Mouse (Mus musculus): Measurements from ENCODE around the gene R3hdm1. TPM values are rescaled to one million over a fixed set of nuclear protein-coding genes. Genes with fewer than 3 reads are reported as not detected.

R3hdm1 gene
- polyA plus RNA-seq, 1 experiment from 2014 or later = 22.6 TPM

DNA sequence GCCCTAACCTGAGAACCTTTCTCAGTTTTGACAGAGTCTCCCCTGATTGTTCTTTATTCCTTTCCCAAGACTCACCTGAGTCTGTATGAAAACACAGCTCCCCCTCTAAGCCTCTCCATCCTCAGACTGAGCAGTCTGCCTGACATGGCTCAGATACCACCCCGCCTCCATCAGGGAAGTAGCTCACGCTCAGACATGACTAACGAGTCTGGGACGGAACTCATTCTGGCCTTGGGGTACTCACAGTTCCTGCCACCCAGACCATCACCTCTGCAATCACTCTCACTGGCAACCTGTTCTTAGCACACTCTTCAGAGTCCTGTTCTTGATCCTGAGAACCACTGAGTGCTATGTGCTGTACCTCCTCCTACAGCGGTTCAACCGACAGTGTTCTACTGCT lies 38.4 kb upstream of the R3hdm1 start:
- DNase-seq = no peak
- Histone ChIP-seq H3K27me3 (ENCODE audit: insufficient read depth, low read length) (no peaks in the 10 kb centered on the region), H3K27ac (ENCODE audit: low read depth) (no peak overlapping the region), H3K4me3 (ENCODE audit: low read depth, low read length) (no peak overlapping the region), H3K9me3 (ENCODE audit: low read length) (no peaks in the 10 kb centered on the region), H3K4me2 (ENCODE audit: low read depth, low read length) (no peak overlapping the region), H3K4me1 (ENCODE audit: insufficient read depth) (peaks cover 6% of the 10 kb centered on the region; the same call in 1 of the 2 replicates), H3K9ac (replicated peaks) (no peak overlapping the region), H3K36me3 (replicated peaks; ENCODE audit: insufficient read depth, low read length) (no peaks in the 10 kb centered on the region)
- ATAC-seq = no peak
- WGBS (ENCODE audit: insufficient replicate concordance) = 86% methylated on average over 6 of the region's 6 CpGs
- TF ChIP-seq CTCF (IDR thresholded peaks at IDR 0.05; ENCODE audit: low read depth) (no peak), EP300 (IDR thresholded peaks at IDR 0.05; ENCODE audit: low read depth) (no peak)

DNA sequence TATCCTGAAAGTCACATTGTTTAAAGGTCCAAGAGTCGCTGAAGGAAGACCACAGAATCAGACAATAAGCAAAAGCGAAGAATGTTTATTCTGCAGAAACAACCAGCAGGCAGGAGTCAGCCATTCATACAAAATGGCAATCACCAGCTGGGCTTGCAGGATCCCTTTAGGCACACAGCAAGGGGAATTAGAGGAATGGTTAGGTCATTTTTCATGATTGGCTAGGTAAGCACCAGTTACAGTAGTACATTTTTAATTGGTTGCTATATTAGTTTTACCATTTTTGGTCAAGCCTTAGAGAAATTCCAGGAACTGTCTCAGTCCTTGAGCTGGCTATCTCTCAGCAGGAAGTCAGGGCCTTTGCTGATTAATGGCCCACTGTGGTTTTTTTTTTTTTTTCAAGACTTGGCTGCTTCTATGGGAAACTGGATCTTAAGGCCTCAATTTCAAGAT lies 34.1 kb upstream of the R3hdm1 start:
- WGBS (ENCODE audit: insufficient replicate concordance) = 40% methylated on average over 2 of the region's 2 CpGs
- H3K9me3 ChIP-seq (ENCODE audit: low read length) = no peaks in the 10 kb centered on the region
- peaks cover 6% of the 10 kb centered on the region; the same call in 1 of the 2 replicates for H3K4me1 ChIP-seq (ENCODE audit: insufficient read depth)
- no peak for DNase-seq
- H3K27me3 ChIP-seq (ENCODE audit: insufficient read depth, low read length) = no peaks in the 10 kb centered on the region
- no peak overlapping the region for H3K4me3 ChIP-seq (ENCODE audit: low read depth, low read length)
- H3K27ac ChIP-seq (ENCODE audit: low read depth) = no peak overlapping the region
- H3K4me2 ChIP-seq (ENCODE audit: low read depth, low read length) = no peak overlapping the region
- H3K9ac ChIP-seq (replicated peaks) = no peak overlapping the region
- H3K36me3 ChIP-seq (replicated peaks; ENCODE audit: insufficient read depth, low read length) = no peaks in the 10 kb centered on the region
- TF ChIP-seq CTCF (IDR thresholded peaks at IDR 0.05; ENCODE audit: low read depth) (no peak), EP300 (IDR thresholded peaks at IDR 0.05; ENCODE audit: low read depth) (peak; percentile 73)
- peak; percentile 67 for ATAC-seq

DNA sequence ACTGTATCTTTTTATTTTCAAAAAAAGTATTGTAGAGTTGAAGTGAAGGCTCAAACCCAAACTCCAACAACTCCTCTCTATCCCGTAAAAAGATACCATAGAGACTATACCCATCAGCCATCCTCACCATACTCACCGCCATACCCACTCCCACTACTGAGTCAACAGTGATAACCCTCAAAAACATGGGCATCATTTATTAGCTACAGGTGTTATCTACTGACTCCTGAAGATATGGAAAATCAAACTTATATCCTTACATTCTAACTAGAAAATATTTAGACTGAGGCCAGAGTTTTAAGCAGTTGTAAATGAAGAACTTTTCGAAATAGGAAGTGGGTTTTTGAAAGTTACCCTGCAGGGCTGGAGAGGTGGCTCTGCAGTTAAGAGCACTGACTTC lies 33.1 kb upstream of the R3hdm1 start:
- Histone ChIP-seq H3K9me3 (ENCODE audit: low read length) (no peaks in the 10 kb centered on the region), H3K4me1 (ENCODE audit: insufficient read depth) (peaks cover 6% of the 10 kb centered on the region; the same call in 1 of the 2 replicates), H3K4me2 (ENCODE audit: low read depth, low read length) (no peak overlapping the region), H3K27me3 (ENCODE audit: insufficient read depth, low read length) (no peaks in the 10 kb centered on the region), H3K36me3 (replicated peaks; ENCODE audit: insufficient read depth, low read length) (no peaks in the 10 kb centered on the region), H3K27ac (ENCODE audit: low read depth) (no peak overlapping the region), H3K9ac (replicated peaks) (no peak overlapping the region), H3K4me3 (ENCODE audit: low read depth, low read length) (no peak overlapping the region)
- 88% methylated on average over 3 of the region's 3 CpGs for WGBS (ENCODE audit: insufficient replicate concordance)
- ATAC-seq (no peak), DNase-seq (no peak)
- TF ChIP-seq EP300 (IDR thresholded peaks at IDR 0.05; ENCODE audit: low read depth) (no peak), CTCF (IDR thresholded peaks at IDR 0.05; ENCODE audit: low read depth) (no peak)

DNA sequence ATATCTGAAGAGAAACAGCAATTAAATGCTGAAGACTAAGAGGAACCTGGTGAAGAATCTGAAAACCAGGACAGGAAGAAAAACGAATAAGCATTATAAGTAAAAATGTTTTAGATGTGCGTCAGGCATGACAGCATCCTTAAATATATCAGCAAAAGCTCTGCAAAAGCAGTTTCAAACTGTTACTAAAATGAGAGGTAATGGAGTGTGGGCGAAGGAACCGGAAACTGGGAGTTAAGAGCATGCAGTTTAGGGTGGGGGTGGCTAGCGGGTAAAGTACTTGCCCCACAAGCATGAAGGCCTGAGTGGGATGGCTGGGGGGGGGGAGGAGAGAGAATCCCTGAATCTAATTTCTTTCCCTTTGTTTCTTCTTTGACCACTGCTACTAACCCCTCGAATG lies 30.1 kb upstream of the R3hdm1 start:
- Histone ChIP-seq H3K9me3 (ENCODE audit: low read length) (no peaks in the 10 kb centered on the region), H3K4me3 (ENCODE audit: low read depth, low read length) (no peak overlapping the region), H3K9ac (replicated peaks) (no peak overlapping the region), H3K27me3 (ENCODE audit: insufficient read depth, low read length) (no peaks in the 10 kb centered on the region), H3K36me3 (replicated peaks; ENCODE audit: insufficient read depth, low read length) (no peaks in the 10 kb centered on the region), H3K4me2 (ENCODE audit: low read depth, low read length) (no peak overlapping the region), H3K27ac (ENCODE audit: low read depth) (no peak overlapping the region), H3K4me1 (ENCODE audit: insufficient read depth) (peaks cover 6% of the 10 kb centered on the region; the same call in 1 of the 2 replicates)
- WGBS (ENCODE audit: insufficient replicate concordance) = 93% methylated on average over 6 of the region's 6 CpGs
- DNase-seq (no peak), ATAC-seq (no peak)
- TF ChIP-seq EP300 (IDR thresholded peaks at IDR 0.05; ENCODE audit: low read depth) (no peak), CTCF (IDR thresholded peaks at IDR 0.05; ENCODE audit: low read depth) (no peak)

DNA sequence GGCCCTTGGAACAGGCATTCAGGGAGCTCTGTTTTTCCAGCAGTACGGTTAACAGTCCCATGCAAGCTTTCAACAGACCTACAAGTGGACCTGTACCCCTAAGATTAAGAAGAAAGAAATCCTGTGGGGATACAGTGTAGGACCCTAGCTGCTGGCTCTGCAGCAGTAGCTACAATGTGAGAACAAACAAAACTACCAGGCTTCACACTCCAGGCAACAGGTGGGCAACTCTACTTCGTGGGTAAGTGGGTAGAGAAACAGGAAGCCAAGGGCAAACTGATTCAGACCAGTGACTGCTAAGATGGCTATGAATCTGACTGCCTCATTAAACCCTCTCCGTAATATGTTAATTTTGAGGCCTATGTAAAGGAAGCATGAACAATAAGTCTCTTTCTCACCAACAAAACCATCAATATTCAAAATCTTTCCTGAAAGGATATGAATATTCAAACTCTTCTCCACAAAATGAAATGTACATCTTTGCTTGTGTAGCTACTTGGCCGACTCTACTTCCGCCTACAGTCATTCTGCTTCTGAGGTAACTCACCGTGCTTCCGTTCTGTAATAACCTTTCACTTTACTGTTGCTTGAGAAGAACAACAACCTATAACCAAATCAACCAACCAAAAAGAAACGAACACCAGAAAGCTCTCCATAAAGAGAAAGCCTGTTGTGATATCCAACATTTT lies 26.2 kb upstream of the R3hdm1 start:
- TF ChIP-seq EP300 (IDR thresholded peaks at IDR 0.05; ENCODE audit: low read depth) = no peak
- TF ChIP-seq CTCF (IDR thresholded peaks at IDR 0.05; ENCODE audit: low read depth) = no peak
- H3K9ac ChIP-seq (replicated peaks) = no peak overlapping the region

DNA sequence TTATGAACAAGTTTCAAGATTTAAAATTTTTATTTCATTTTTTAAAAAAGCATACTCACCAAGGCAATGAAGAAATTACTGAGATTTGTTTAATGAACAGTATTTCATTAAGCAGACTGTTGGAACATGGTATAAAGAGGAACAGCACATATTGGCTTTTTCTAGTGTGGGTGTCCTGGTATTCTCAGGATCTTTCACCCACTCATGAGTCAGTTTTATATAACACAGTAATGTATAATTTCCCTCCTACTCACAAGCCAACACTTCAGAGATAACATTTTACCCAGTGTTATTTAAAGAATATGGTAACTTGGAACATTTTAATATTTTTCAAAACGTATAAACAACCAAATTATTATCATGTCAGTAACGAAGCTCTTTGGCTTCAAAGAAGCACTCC lies 25.3 kb upstream of the R3hdm1 start:
- no peak overlapping the region for H3K9ac ChIP-seq (replicated peaks)
- H3K27me3 ChIP-seq (ENCODE audit: insufficient read depth, low read length) = no peaks in the 10 kb centered on the region
- WGBS (ENCODE audit: insufficient replicate concordance) = 82% methylated on average over 2 of the region's 2 CpGs
- ATAC-seq (no peak), DNase-seq (no peak)
- H3K4me2 ChIP-seq (ENCODE audit: low read depth, low read length) = no peak overlapping the region
- no peak for TF ChIP-seq CTCF (IDR thresholded peaks at IDR 0.05; ENCODE audit: low read depth)
- no peak for TF ChIP-seq EP300 (IDR thresholded peaks at IDR 0.05; ENCODE audit: low read depth)
- no peak overlapping the region for H3K27ac ChIP-seq (ENCODE audit: low read depth)
- no peak overlapping the region for H3K4me3 ChIP-seq (ENCODE audit: low read depth, low read length)
- H3K36me3 ChIP-seq (replicated peaks; ENCODE audit: insufficient read depth, low read length) = no peaks in the 10 kb centered on the region
- peaks cover 9% of the 10 kb centered on the region for H3K4me1 ChIP-seq (ENCODE audit: insufficient read depth)
- H3K9me3 ChIP-seq (ENCODE audit: low read length) = no peaks in the 10 kb centered on the region

More for the DNA sequence above, 26.2 kb upstream of the R3hdm1 start:
- Histone ChIP-seq H3K36me3 (replicated peaks; ENCODE audit: insufficient read depth, low read length) (no peaks in the 10 kb centered on the region), H3K4me3 (ENCODE audit: low read depth, low read length) (no peak overlapping the region), H3K4me1 (ENCODE audit: insufficient read depth) (peaks cover 7% of the 10 kb centered on the region), H3K27me3 (ENCODE audit: insufficient read depth, low read length) (no peaks in the 10 kb centered on the region), H3K27ac (ENCODE audit: low read depth) (no peak overlapping the region), H3K4me2 (ENCODE audit: low read depth, low read length) (no peak overlapping the region), H3K9me3 (ENCODE audit: low read length) (no peaks in the 10 kb centered on the region)
- DNase-seq (no peak), ATAC-seq (no peak)
- 80% methylated on average over 8 of the region's 8 CpGs for WGBS (ENCODE audit: insufficient replicate concordance)

Data from liver, postnatal 0 days (tissue).